In genomic region chr15:31494310-31494709, GRCm38 (mm10) we compare ENCODE assay signal across 30 mouse cellular contexts. TPM values are rescaled to one million over a fixed set of nuclear protein-coding genes. Genes with fewer than 3 reads are reported as not detected.
DNase-seq lines count a peak whose midpoint lies in the region; ATAC-seq and TF ChIP-seq lines count a peak whose summit lies in the region.
"Had no signal": no experiment of that assay in that cellular context is flagged by ENCODE, and none has a peak within 500 bp of the region (broad histone marks: within the 10 kb centered on the region; RNA-seq: fewer than 3 reads in every experiment).

No protein-coding gene starts in this region.

- no peaks in the 10 kb centered on the region for H3K9me3 ChIP-seq in liver, embryonic 14.5 days (ENCODE audit: control insufficient read depth, low read length)
- H3K9me3 ChIP-seq: embryonic facial prominence, embryonic 13.5 days; forebrain, embryonic 12.5 days; forebrain, embryonic 15.5 days; heart, embryonic 10.5 days; heart, embryonic 13.5 days had no signal

- no peak overlapping the region for H3K4me2 ChIP-seq in liver, embryonic 14.5 days (ENCODE audit: low read depth)
- H3K4me2 ChIP-seq: embryonic facial prominence, embryonic 13.5 days; forebrain, embryonic 12.5 days; forebrain, embryonic 15.5 days; heart, embryonic 13.5 days; hindbrain, embryonic 14.5 days had no signal

- H3K27ac ChIP-seq in liver, embryonic 14.5 days, result no peak overlapping the region
- H3K27ac ChIP-seq: embryonic facial prominence, embryonic 13.5 days; forebrain, embryonic 12.5 days; forebrain, embryonic 15.5 days; heart, adult 2 months; heart, embryonic 10.5 days; heart, embryonic 13.5 days; hindbrain, embryonic 14.5 days; hindbrain, postnatal 0 days had no signal

- H3K4me3 ChIP-seq in liver, embryonic 14.5 days (ENCODE audit: insufficient read depth in 1 of 2, low read depth in 2 of 2, low read length in 2 of 2), result no peak overlapping the region
- H3K4me3 ChIP-seq: embryonic facial prominence, embryonic 13.5 days; erythroblast, embryonic 14.5 days; forebrain, embryonic 12.5 days; forebrain, embryonic 15.5 days; heart, adult 2 months; heart, embryonic 10.5 days; heart, embryonic 13.5 days had no signal

- no peak for ATAC-seq in liver, embryonic 14.5 days (ENCODE audit: insufficient read depth)
- peak; percentile 20; the same call in 1 of the 2 replicates for ATAC-seq in megakaryocyte progenitor cell, adult 5-6 weeks (replicated peaks; ENCODE audit: poor library complexity)
- ATAC-seq: activated CD4-positive, CD25-positive, alpha-beta regulatory T cell, adult 4 months; CD4-positive, CD25-positive, alpha-beta regulatory T cell, adult 4 months; forebrain, embryonic 15.5 days; hindbrain, postnatal 0 days; inflammation-experienced regulatory T-cells, adult 6 months; intestine, embryonic 16.5 days had no signal

- DNase-seq in embryo, embryonic 10.5 days (ENCODE audit: low spot score), result peak; percentile 16
- no peak for DNase-seq in embryo, embryonic 11 days
- no peak for DNase-seq in liver, embryonic 14.5 days (ENCODE audit: low read depth in 3 of 3, low spot score in 3 of 3)
- no peak for DNase-seq in liver
- DNase-seq in urinary bladder, postnatal 14 days (ENCODE audit: low spot score), result no peak
- DNase-seq: adrenal gland, postnatal 10 days; adrenal gland, postnatal 36 days; cerebellum, adult 11 months; cerebellum, adult 2 months; cerebellum, adult 9-11 months; cerebellum, postnatal 25 days; gastrocnemius, postnatal 25 days; heart, adult 2 months; heart, postnatal 14 days; heart, postnatal 4 days had no signal

- TF ChIP-seq CTCF in liver, embryonic 14.5 days (IDR thresholded peaks at IDR 0.05; ENCODE audit: low read depth), result 0 out of 2 replicates have a peak, but pooled peaks have one; percentile 16

- no peak overlapping the region for H3K9ac ChIP-seq in liver, embryonic 14.5 days (replicated peaks)
- H3K9ac ChIP-seq: embryonic facial prominence, embryonic 13.5 days; forebrain, embryonic 12.5 days; forebrain, embryonic 15.5 days; heart, embryonic 13.5 days; hindbrain, embryonic 14.5 days had no signal

- no peak for TF ChIP-seq EP300 in liver, embryonic 14.5 days (IDR thresholded peaks at IDR 0.05; ENCODE audit: low read depth)

- H3K4me1 ChIP-seq in liver, embryonic 14.5 days (replicated peaks; ENCODE audit: control insufficient read depth in 2 of 2, insufficient read depth in 2 of 2, low read length in 1 of 2), result no peaks in the 10 kb centered on the region
- H3K4me1 ChIP-seq: embryonic facial prominence, embryonic 13.5 days; forebrain, embryonic 12.5 days; forebrain, embryonic 15.5 days; heart, embryonic 10.5 days; heart, embryonic 13.5 days had no signal

- no peaks in the 10 kb centered on the region for H3K27me3 ChIP-seq in liver, embryonic 14.5 days (ENCODE audit: control insufficient read depth, insufficient read depth, low read length)
- H3K27me3 ChIP-seq: embryonic facial prominence, embryonic 13.5 days; forebrain, embryonic 12.5 days; forebrain, embryonic 15.5 days; heart, embryonic 13.5 days had no signal

- 75% methylated on average over 3 of the region's 3 CpGs for WGBS in liver, embryonic 14.5 days (ENCODE audit: insufficient replicate concordance)

- H3K36me3 ChIP-seq in liver, embryonic 14.5 days (replicated peaks; ENCODE audit: control insufficient read depth, insufficient read depth, low read depth), result peaks cover 37% of the 10 kb centered on the region

RNA-seq across cellular contexts. Expression of gene March6, which starts 36.5 kb away (rescaled TPM):
- 6.9 and 9.0 TPM in 2 replicates for polyA plus RNA-seq in liver, embryonic 14.5 days (2012; rRNA removed)
- 12.7 and 15.3 TPM in 2 replicates for polyA plus RNA-seq in liver, embryonic 14.5 days (2014; fragmentation: Nextera tagmentation; extraction: Ambion mirVana)
- 39.3 and 42.5 TPM in 2 replicates for total RNA-seq in megakaryocyte progenitor cell, adult 5-6 weeks (2015)
- 28.8 and 38.8 TPM in 2 replicates for total RNA-seq in megakaryocyte progenitor cell, adult 5-6 weeks (2017)

RNA-seq across cellular contexts. Expression of gene Ropn1l, which starts 40.8 kb away (rescaled TPM):
- polyA plus RNA-seq in liver, embryonic 14.5 days (2012; rRNA removed), result 0.86 and 1.0 TPM in 2 replicates
- polyA plus RNA-seq in liver, embryonic 14.5 days (2014; fragmentation: Nextera tagmentation; extraction: Ambion mirVana), result 1.9 and 2.7 TPM in 2 replicates
- 1.4 and 3.3 TPM in 2 replicates for total RNA-seq in megakaryocyte progenitor cell, adult 5-6 weeks (2015)
- 1.2 and 2.5 TPM in 2 replicates for total RNA-seq in megakaryocyte progenitor cell, adult 5-6 weeks (2017)
- total RNA-seq: ES-E14; gastrocnemius, adult 8-10 months; gastrocnemius, postnatal 25 days; heart, adult 2 months had no signal
